Mouse (Mus musculus) liver, adult 2 months (tissue): ENCODE measurements around the gene Ttll6.

Source experiments
- CTCF ChIP-seq: fragments of 200-500 bp; IDR thresholded peaks from 2 replicates; pipeline ENCODE4 v1.5.1; 2011; ENCODE audit warnings: low read depth, low read length, control low read depth
- POLR2A ChIP-seq: fragments of 200-500 bp; IDR thresholded peaks from 2 replicates; pipeline ENCODE4 v1.6.1; 2011; ENCODE audit warnings: low read length, control low read depth; ENCODE audit not compliant: insufficient read depth; ENCODE audit errors: extremely low read depth

- TF ChIP-seq CTCF = no peak
- no peak for TF ChIP-seq POLR2A
Measured at GRCm38 (mm10) chr11:96175511-96175910, 41.9 kb downstream of the Ttll6 start.
